Mouse (Mus musculus) heart, adult 2 months (tissue): ENCODE data around the gene Vwa5b2.

ENCODE experiments used
- CTCF ChIP-seq: fragments of 200-600 bp; IDR thresholded peaks from 2 replicates; pipeline ENCODE4 v1.8.1; 2022; ENCODE audit warnings: antibody characterized with exemption, mild to moderate bottlenecking, moderate library complexity
- EP300 ChIP-seq: fragments of 200-500 bp; IDR thresholded peaks from 2 replicates; pipeline ENCODE4 v1.6.1; 2011; ENCODE audit warnings: low read depth, low read length, control low read depth; ENCODE audit not compliant: insufficient read depth
- POLR2A ChIP-seq: fragments of 200-500 bp; IDR thresholded peaks from 2 replicates; pipeline ENCODE4 v1.6.1; 2011; ENCODE audit warnings: mild to moderate bottlenecking, low read depth, low read length, control low read depth; ENCODE audit not compliant: insufficient read depth

DNA sequence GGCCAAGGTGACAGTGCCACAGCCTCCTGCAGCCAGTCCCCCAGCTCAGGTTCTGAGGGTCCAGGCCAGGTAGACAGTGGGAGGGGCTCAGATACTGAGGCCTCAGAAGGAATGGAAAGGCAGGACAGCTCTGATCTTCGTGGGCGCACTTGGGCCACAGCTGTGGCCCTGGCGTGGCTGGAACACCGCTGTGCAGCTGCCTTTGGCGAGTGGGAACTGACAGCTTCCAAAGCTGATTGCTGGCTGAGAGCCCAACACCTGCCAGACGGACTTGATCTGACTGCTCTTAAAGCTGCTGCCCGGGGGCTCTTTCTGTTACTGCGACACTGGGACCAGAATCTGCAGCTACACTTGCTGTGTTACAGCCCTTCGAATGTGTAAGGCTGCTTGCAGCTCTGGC, 15.4 kb downstream of the Vwa5b2 start:
- TF ChIP-seq CTCF (no peak), POLR2A (no peak), EP300 (no peak)
